In the genomic region with DNA sequence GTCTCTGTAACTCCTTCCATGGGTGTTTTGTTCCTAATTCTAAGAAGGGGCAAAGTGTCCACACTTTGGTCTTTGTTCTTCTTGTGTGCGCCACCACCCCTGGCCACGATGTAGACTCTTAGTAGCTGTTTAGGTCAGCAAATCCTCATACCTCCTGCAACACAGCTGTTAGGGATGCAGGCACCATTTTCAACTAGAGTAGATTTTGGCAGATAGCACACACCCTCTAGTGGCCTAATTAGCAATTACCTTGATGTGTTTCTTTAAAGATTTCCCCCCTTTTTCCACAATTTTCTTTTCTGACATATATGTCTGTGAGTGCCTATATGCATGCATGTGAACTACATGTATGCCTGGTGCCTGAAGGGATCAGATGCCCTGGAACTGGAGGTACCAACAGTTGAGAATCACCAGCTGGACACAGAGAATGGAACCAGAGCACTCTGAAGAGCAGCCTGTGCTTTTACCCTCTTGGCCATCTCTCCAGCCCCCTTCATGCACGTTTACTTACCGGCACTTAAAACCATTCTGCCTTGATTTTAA, we compare ENCODE assay signal across 9 mouse cellular contexts. TPM values are rescaled to one million over a fixed set of nuclear protein-coding genes. Genes with fewer than 3 reads are reported as not detected.
A peak's percentile ranks its signal among the peaks of the same experiment; 100 is the strongest.
DNase-seq lines count a peak whose midpoint lies in the region; ATAC-seq lines count a peak whose summit lies in the region.
"Had no signal": no experiment of that assay in that cellular context is flagged by ENCODE, and none has a peak within 500 bp of the region (broad histone marks: within the 10 kb centered on the region; RNA-seq: fewer than 3 reads in every experiment).

No protein-coding gene starts in this region.

- peak; percentile 77; the same call in 1 of the 2 replicates for ATAC-seq in frontal cortex, adult (ENCODE audit: low TSS enrichment)
- ATAC-seq in megakaryocyte-erythroid progenitor cell, adult 5-6 weeks (replicated peaks; ENCODE audit: low FRiP score, low TSS enrichment, poor library complexity, severe bottlenecking): peak; percentile 55; the same call in 1 of the 2 replicates
- ATAC-seq: midbrain, embryonic 15.5 days had no signal

- DNase-seq in frontal cortex, postnatal 10 days (ENCODE audit: low spot score in 2 of 2): no peak
- peak; percentile 30 for DNase-seq in lung, postnatal 10 days
- no peak for DNase-seq in lung, postnatal 4 days
- DNase-seq in MN1 (ENCODE audit: low spot score): peak; percentile 57
- DNase-seq in layer of hippocampus, postnatal 25 days (ENCODE audit: extremely low spot score in 1 of 2, low spot score in 1 of 2): no peak
- DNase-seq in layer of hippocampus, adult 9-11 months: no peak

RNA-seq across cellular contexts. Expression of gene Txndc11, which starts 25.2 kb away (rescaled TPM):
- total RNA-seq in megakaryocyte-erythroid progenitor cell, adult 5-6 weeks (2014; fragmentation: Nextera tagmentation): 22.6 and 27.1 TPM in 2 replicates
- 21.2 and 27.5 TPM in 2 replicates for total RNA-seq in megakaryocyte-erythroid progenitor cell, adult 5-6 weeks (2017)
- total RNA-seq in layer of hippocampus, postnatal 25 days (2021): 10 to 100 TPM; 27.3 to 31.5 TPM

RNA-seq across cellular contexts. Expression of gene Litaf, which starts 43.3 kb away (rescaled TPM):
- 5.4 and 6.6 TPM in 2 replicates for total RNA-seq in megakaryocyte-erythroid progenitor cell, adult 5-6 weeks (2014; fragmentation: Nextera tagmentation)
- total RNA-seq in megakaryocyte-erythroid progenitor cell, adult 5-6 weeks (2017): 6.9 and 9.4 TPM in 2 replicates
- total RNA-seq in layer of hippocampus, postnatal 25 days (2021): 10 to 100 TPM; 15.3 to 19.8 TPM

RNA-seq across cellular contexts. Expression of gene Snn, which starts 48.5 kb away (rescaled TPM):
- total RNA-seq in megakaryocyte-erythroid progenitor cell, adult 5-6 weeks (2014; fragmentation: Nextera tagmentation): 0.52 and 7.4 TPM in 2 replicates
- total RNA-seq in megakaryocyte-erythroid progenitor cell, adult 5-6 weeks (2017): 0.09 and 1.6 TPM in 2 replicates
- total RNA-seq in layer of hippocampus, postnatal 25 days (2021): 100 to 1,000 TPM; 166 to 177 TPM

Comparison
In these comparisons a context has a peak if more than half of its experiments do, and no peak if none do; other contexts are left out.
1. DNase-seq: peak in lung, postnatal 10 days (single experiment) and MN1 (single experiment); none in frontal cortex, postnatal 10 days (0 of 2), lung, postnatal 4 days (0 of 2), layer of hippocampus, postnatal 25 days (0 of 2) and layer of hippocampus, adult 9-11 months (single experiment).
2. RNA of gene Snn, which starts 48.5 kb away (total RNA-seq): 166 to 177 TPM in layer of hippocampus, postnatal 25 days; 0.09 to 7.4 TPM in megakaryocyte-erythroid progenitor cell, adult 5-6 weeks; every median in the first group is over 10 times any median in the second.